Mouse (Mus musculus): ENCODE measurements around the gene Ankrd39. TPM values are rescaled to one million over a fixed set of nuclear protein-coding genes. Genes with fewer than 3 reads are reported as not detected.

Ankrd39 gene
- total and polyA plus RNA-seq, 2 experiments from 2014 or later = 30.4 to 34.3 TPM

GRCm38 (mm10) chr1:36589486-36589885 lies 42.2 kb upstream of the Ankrd39 start:
- no peaks in the 10 kb centered on the region for H3K9me3 ChIP-seq (ENCODE audit: low read length)
- peak; percentile 64 for DNase-seq (ENCODE audit: low spot score)
- 0 out of 2 replicates have a peak overlapping the region, but pooled peaks have one; percentile 12 for H3K27ac ChIP-seq (ENCODE audit: low read depth, low read length)
- no peak for ATAC-seq (ENCODE audit: low FRiP score)
- no peak overlapping the region for H3K4me3 ChIP-seq (ENCODE audit: low read depth, low read length)
- no peak overlapping the region for H3K9ac ChIP-seq (replicated peaks; ENCODE audit: low read length, poor library complexity, severe bottlenecking)
- peaks cover 4% of the 10 kb centered on the region; the same call in 1 of the 2 replicates for H3K4me1 ChIP-seq (ENCODE audit: insufficient read depth, low read length)
- H3K27me3 ChIP-seq (ENCODE audit: insufficient read depth, low read length) = no peaks in the 10 kb centered on the region
- H3K36me3 ChIP-seq (ENCODE audit: insufficient read depth, low read length) = no peaks in the 10 kb centered on the region
- TF ChIP-seq CTCF (IDR thresholded peaks at IDR 0.05) = no peak
- no peak overlapping the region for H3K4me2 ChIP-seq (ENCODE audit: low read depth, low read length, poor library complexity, severe bottlenecking)
- WGBS = 56% methylated on average over 6 of the region's 6 CpGs

- no peak for TF ChIP-seq CTCF (IDR thresholded peaks at IDR 0.05)
- no peaks in the 10 kb centered on the region for H3K36me3 ChIP-seq (ENCODE audit: insufficient read depth, low read length)
- H3K27me3 ChIP-seq (ENCODE audit: insufficient read depth, low read length) = no peaks in the 10 kb centered on the region
- H3K9ac ChIP-seq (replicated peaks; ENCODE audit: low read length, poor library complexity, severe bottlenecking) = no peak overlapping the region
- H3K9me3 ChIP-seq (ENCODE audit: low read length) = no peaks in the 10 kb centered on the region
- H3K4me2 ChIP-seq (ENCODE audit: low read depth, low read length, poor library complexity, severe bottlenecking) = no peak overlapping the region
- peaks cover 4% of the 10 kb centered on the region; the same call in 1 of the 2 replicates for H3K4me1 ChIP-seq (ENCODE audit: insufficient read depth, low read length)
- H3K27ac ChIP-seq (ENCODE audit: low read depth, low read length) = 0 out of 2 replicates have a peak overlapping the region, but pooled peaks have one; percentile 12
- 78% methylated on average over 13 of the region's 13 CpGs for WGBS
- DNase-seq (ENCODE audit: low spot score) (no peak), ATAC-seq (ENCODE audit: low FRiP score) (no peak; the same call in none of the 2 replicates)
- no peak overlapping the region for H3K4me3 ChIP-seq (ENCODE audit: low read depth, low read length)
Observed at GRCm38 (mm10) chr1:36588476-36589450, 41.5 kb upstream of the Ankrd39 start.

- H3K36me3 ChIP-seq (ENCODE audit: insufficient read depth, low read length) = no peaks in the 10 kb centered on the region
- DNase-seq (ENCODE audit: low spot score) (no peak), ATAC-seq (ENCODE audit: low FRiP score) (no peak)
- no peaks in the 10 kb centered on the region for H3K27me3 ChIP-seq (ENCODE audit: insufficient read depth, low read length)
- H3K9ac ChIP-seq (replicated peaks; ENCODE audit: low read length, poor library complexity, severe bottlenecking) = no peak overlapping the region
- H3K27ac ChIP-seq (ENCODE audit: low read depth, low read length) = no peak overlapping the region
- no peak overlapping the region for H3K4me3 ChIP-seq (ENCODE audit: low read depth, low read length)
- no peak for TF ChIP-seq CTCF (IDR thresholded peaks at IDR 0.05)
- WGBS = 89% methylated on average over 6 of the region's 6 CpGs
- peaks cover 4% of the 10 kb centered on the region; the same call in 1 of the 2 replicates for H3K4me1 ChIP-seq (ENCODE audit: insufficient read depth, low read length)
- no peak overlapping the region for H3K4me2 ChIP-seq (ENCODE audit: low read depth, low read length, poor library complexity, severe bottlenecking)
- no peaks in the 10 kb centered on the region for H3K9me3 ChIP-seq (ENCODE audit: low read length)
Observed at GRCm38 (mm10) chr1:36587860-36588259, 40.6 kb upstream of the Ankrd39 start.

GRCm38 (mm10) chr1:36586288-36586687 lies 39.0 kb upstream of the Ankrd39 start:
- H3K4me2 ChIP-seq (ENCODE audit: low read depth, low read length, poor library complexity, severe bottlenecking) = no peak overlapping the region
- H3K27ac ChIP-seq (ENCODE audit: low read depth, low read length) = no peak overlapping the region
- H3K27me3 ChIP-seq (ENCODE audit: insufficient read depth, low read length) = no peaks in the 10 kb centered on the region
- H3K4me1 ChIP-seq (ENCODE audit: insufficient read depth, low read length) = peaks cover 4% of the 10 kb centered on the region; the same call in 1 of the 2 replicates
- DNase-seq (ENCODE audit: low spot score) (no peak), ATAC-seq (ENCODE audit: low FRiP score) (no peak)
- H3K9ac ChIP-seq (replicated peaks; ENCODE audit: low read length, poor library complexity, severe bottlenecking) = no peak overlapping the region
- H3K36me3 ChIP-seq (ENCODE audit: insufficient read depth, low read length) = no peaks in the 10 kb centered on the region
- H3K9me3 ChIP-seq (ENCODE audit: low read length) = no peaks in the 10 kb centered on the region
- no peak overlapping the region for H3K4me3 ChIP-seq (ENCODE audit: low read depth, low read length)
- no peak for TF ChIP-seq CTCF (IDR thresholded peaks at IDR 0.05)
- WGBS = 52% methylated on average over 4 of the region's 4 CpGs

- no peak for TF ChIP-seq CTCF (IDR thresholded peaks at IDR 0.05)
- no peak overlapping the region for H3K27ac ChIP-seq (ENCODE audit: low read depth, low read length)
- no peak for ATAC-seq (ENCODE audit: low FRiP score)
- no peaks in the 10 kb centered on the region for H3K27me3 ChIP-seq (ENCODE audit: insufficient read depth, low read length)
- peaks cover 6% of the 10 kb centered on the region for H3K4me1 ChIP-seq (ENCODE audit: insufficient read depth, low read length)
- H3K9ac ChIP-seq (replicated peaks; ENCODE audit: low read length, poor library complexity, severe bottlenecking) = no peak overlapping the region
- DNase-seq (ENCODE audit: low spot score) = no peak
- WGBS = 93% methylated on average over 8 of the region's 8 CpGs
- H3K36me3 ChIP-seq (ENCODE audit: insufficient read depth, low read length) = no peaks in the 10 kb centered on the region
- no peaks in the 10 kb centered on the region for H3K9me3 ChIP-seq (ENCODE audit: low read length)
- no peak overlapping the region for H3K4me2 ChIP-seq (ENCODE audit: low read depth, low read length, poor library complexity, severe bottlenecking)
- no peak overlapping the region for H3K4me3 ChIP-seq (ENCODE audit: low read depth, low read length)
Observed at GRCm38 (mm10) chr1:36583408-36584116, 36.3 kb upstream of the Ankrd39 start.

Data from midbrain, postnatal 0 days (tissue).